Mouse (Mus musculus): ENCODE measurements around the gene Piezo1. TPM values are rescaled to one million over a fixed set of nuclear protein-coding genes. Genes with fewer than 3 reads are reported as not detected.

Gene Piezo1
- polyA plus RNA-seq, 1 experiment from 2014 or later, result 26.6 TPM

DNA sequence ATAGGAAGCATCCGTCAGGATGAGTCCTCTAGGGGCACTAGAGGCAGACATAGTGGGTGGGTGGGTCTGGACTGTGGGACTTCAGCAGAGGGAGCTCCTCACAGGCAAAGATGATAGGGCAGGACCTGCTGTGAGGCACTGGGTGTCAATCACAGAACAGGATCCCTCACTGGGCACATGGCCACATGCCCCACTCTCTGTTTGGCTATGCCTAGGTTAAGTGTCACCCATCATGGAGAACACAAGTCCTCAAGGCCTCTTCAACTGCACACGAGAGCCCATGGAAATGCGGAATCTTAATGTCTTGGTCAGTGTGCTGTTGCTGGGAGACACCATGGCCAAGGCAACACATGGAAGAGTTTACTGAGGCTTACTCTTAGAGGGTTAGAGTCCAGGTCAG, 23.2 kb downstream of the Piezo1 start:
- Histone ChIP-seq H3K27me3 (ENCODE audit: insufficient read depth, low read length) (no peaks in the 10 kb centered on the region), H3K36me3 (ENCODE audit: insufficient read depth) (0 out of 2 replicates have a peak, but pooled peaks cover 4% of the 10 kb centered on the region), H3K9me3 (ENCODE audit: low read depth, low read length) (no peaks in the 10 kb centered on the region), H3K4me2 (no peak overlapping the region), H3K4me3 (ENCODE audit: low read depth, low read length) (no peak overlapping the region), H3K27ac (ENCODE audit: low read depth) (no peak overlapping the region), H3K9ac (no peak overlapping the region), H3K4me1 (ENCODE audit: insufficient read depth) (peaks cover 40% of the 10 kb centered on the region)
- 88% methylated on average over 3 of the region's 3 CpGs for WGBS
- ATAC-seq (ENCODE audit: insufficient read depth) (no peak), DNase-seq (no peak)
- 0 out of 2 replicates have a peak, but pooled peaks have one; percentile 6 for TF ChIP-seq CTCF (IDR thresholded peaks at IDR 0.05; ENCODE audit: low read depth)

DNA sequence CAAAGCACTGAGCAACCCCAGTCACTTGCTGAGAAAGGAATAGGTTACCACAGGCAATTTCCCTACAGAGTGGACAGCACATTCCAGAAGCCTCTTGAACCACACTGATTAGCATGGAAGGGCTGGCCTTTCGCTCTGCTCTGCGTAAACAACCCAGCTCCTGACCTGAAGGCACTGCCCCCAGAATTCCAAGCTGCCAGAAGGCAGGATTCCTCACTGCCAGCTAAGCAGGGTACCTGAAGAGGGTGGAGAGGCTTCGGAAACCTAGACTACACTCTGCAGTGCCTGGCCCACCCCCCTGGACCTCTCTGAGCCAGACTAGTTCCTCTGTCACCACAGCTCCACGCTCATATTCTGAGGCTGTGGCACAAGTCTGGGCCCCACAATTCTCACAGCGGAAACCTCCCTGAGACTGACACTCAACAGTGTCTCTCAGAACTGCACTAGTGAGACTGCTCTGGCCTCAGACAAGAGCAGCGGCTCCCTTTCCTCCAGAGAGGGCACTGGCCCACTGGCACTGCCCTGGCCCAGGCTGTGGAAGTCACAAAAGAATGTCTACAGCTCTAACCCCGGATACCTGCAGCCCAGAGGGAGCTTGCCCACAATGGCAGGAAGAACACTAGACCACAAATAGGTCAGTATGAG, 24.5 kb downstream of the Piezo1 start:
- Histone ChIP-seq H3K9ac (peak overlapping the region; percentile 25; the same call in 1 of the 2 replicates), H3K4me3 (ENCODE audit: low read depth, low read length) (no peak overlapping the region), H3K36me3 (ENCODE audit: insufficient read depth) (0 out of 2 replicates have a peak, but pooled peaks cover 4% of the 10 kb centered on the region), H3K4me2 (0 out of 2 replicates have a peak overlapping the region, but pooled peaks have one; percentile 10), H3K9me3 (ENCODE audit: low read depth, low read length) (no peaks in the 10 kb centered on the region), H3K27ac (ENCODE audit: low read depth) (peak overlapping the region; percentile 72), H3K27me3 (ENCODE audit: insufficient read depth, low read length) (no peaks in the 10 kb centered on the region), H3K4me1 (ENCODE audit: insufficient read depth) (peaks cover 40% of the 10 kb centered on the region)
- ATAC-seq (ENCODE audit: insufficient read depth), result peak; percentile 55
- DNase-seq, result peak; percentile 55
- 43% methylated on average over 7 of the region's 7 CpGs for WGBS
- no peak for TF ChIP-seq CTCF (IDR thresholded peaks at IDR 0.05; ENCODE audit: low read depth)

DNA sequence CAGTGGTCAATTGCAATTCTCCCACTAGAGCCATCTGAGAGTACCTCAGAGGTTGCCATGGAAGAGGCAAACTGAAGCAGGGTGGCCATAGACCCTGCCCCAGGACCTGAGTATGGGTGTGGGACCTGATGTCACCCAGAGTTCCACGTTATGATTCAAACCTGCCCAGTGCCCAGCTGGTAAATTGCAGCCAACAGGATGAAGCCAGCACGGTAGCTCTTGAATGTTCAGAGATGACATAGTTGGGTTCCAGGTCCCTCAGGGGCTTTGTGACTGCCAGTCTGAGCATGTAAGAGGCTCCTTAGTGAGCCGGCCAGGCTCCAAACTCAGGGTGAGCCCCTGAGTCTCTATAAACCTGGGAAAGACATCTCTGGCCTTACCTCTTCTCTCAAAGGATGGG, 25.0 kb downstream of the Piezo1 start:
- Histone ChIP-seq H3K27ac (ENCODE audit: low read depth) (peak overlapping the region; percentile 72), H3K4me1 (ENCODE audit: insufficient read depth) (peaks cover 40% of the 10 kb centered on the region), H3K4me3 (ENCODE audit: low read depth, low read length) (no peak overlapping the region), H3K9me3 (ENCODE audit: low read depth, low read length) (no peaks in the 10 kb centered on the region), H3K27me3 (ENCODE audit: insufficient read depth, low read length) (no peaks in the 10 kb centered on the region), H3K4me2 (0 out of 2 replicates have a peak overlapping the region, but pooled peaks have one; percentile 10), H3K9ac (0 out of 2 replicates have a peak overlapping the region, but pooled peaks have one; percentile 25), H3K36me3 (ENCODE audit: insufficient read depth) (0 out of 2 replicates have a peak, but pooled peaks cover 4% of the 10 kb centered on the region)
- WGBS, result 49% methylated on average over 3 of the region's 3 CpGs
- no peak for DNase-seq
- no peak for ATAC-seq (ENCODE audit: insufficient read depth)
- TF ChIP-seq CTCF (IDR thresholded peaks at IDR 0.05; ENCODE audit: low read depth), result no peak

DNA sequence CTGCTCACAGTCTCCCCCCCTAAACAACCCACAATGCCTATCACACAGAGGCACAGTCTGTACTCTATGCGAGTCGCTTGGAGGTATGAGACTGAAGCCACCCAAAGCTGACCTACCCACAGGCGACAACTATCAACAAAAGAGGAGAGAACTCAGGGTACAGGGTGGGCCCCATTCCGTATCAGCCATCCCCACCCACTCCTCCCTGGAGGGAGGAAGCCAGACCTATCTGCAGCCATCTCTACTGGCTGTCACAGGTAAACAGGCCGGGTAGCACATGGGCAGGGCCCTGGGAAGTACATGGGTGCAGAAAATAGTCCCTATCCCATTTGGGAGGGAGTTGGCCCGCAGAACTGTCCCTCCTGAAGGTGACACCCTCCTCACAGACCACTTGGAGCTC, 26.1 kb downstream of the Piezo1 start:
- peaks cover 44% of the 10 kb centered on the region for H3K4me1 ChIP-seq (ENCODE audit: insufficient read depth)
- 71% methylated on average over 6 of the region's 6 CpGs for WGBS
- 0 out of 2 replicates have a peak overlapping the region, but pooled peaks have one; percentile 23 for H3K9ac ChIP-seq

DNA sequence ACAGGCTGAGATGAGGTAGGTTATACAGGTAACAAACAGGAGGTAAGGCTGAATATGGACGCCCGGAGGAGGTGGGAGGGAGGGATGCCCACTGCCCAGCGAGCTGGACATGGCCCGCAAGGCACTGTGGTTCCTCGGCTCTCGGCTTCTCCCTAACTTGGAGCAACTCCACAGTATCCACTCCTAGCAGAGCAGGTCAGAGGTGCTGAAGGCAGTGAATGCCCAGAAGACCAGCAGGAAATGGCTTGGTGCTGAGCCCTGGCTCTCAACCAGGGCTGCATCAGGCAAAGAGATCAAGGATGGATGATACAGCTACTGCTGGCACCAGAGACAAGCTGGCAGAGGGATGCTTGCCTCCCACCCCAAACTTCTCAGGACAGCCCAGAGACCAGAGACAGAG, 26.6 kb downstream of the Piezo1 start:
- Histone ChIP-seq H3K27ac (ENCODE audit: low read depth) (peak overlapping the region; percentile 68; the same call in 1 of the 2 replicates), H3K36me3 (ENCODE audit: insufficient read depth) (0 out of 2 replicates have a peak, but pooled peaks cover 4% of the 10 kb centered on the region), H3K4me3 (ENCODE audit: low read depth, low read length) (no peak overlapping the region), H3K4me1 (ENCODE audit: insufficient read depth) (peaks cover 44% of the 10 kb centered on the region), H3K4me2 (peak overlapping the region; percentile 44; the same call in 1 of the 2 replicates), H3K27me3 (ENCODE audit: insufficient read depth, low read length) (no peaks in the 10 kb centered on the region), H3K9ac (no peak overlapping the region), H3K9me3 (ENCODE audit: low read depth, low read length) (no peaks in the 10 kb centered on the region)
- no peak for TF ChIP-seq CTCF (IDR thresholded peaks at IDR 0.05; ENCODE audit: low read depth)
- no peak for ATAC-seq (ENCODE audit: insufficient read depth)
- WGBS, result 71% methylated on average over 6 of the region's 6 CpGs
- DNase-seq, result no peak

More for the DNA sequence above, 26.1 kb downstream of the Piezo1 start:
- 0 out of 2 replicates have a peak, but pooled peaks cover 4% of the 10 kb centered on the region for H3K36me3 ChIP-seq (ENCODE audit: insufficient read depth)
- DNase-seq (no peak), ATAC-seq (ENCODE audit: insufficient read depth) (no peak)
- no peaks in the 10 kb centered on the region for H3K9me3 ChIP-seq (ENCODE audit: low read depth, low read length)
- no peak overlapping the region for H3K4me3 ChIP-seq (ENCODE audit: low read depth, low read length)
- TF ChIP-seq CTCF (IDR thresholded peaks at IDR 0.05; ENCODE audit: low read depth), result no peak
- H3K27me3 ChIP-seq (ENCODE audit: insufficient read depth, low read length), result no peaks in the 10 kb centered on the region
- H3K4me2 ChIP-seq, result no peak overlapping the region
- peak overlapping the region; percentile 68; the same call in 1 of the 2 replicates for H3K27ac ChIP-seq (ENCODE audit: low read depth)

DNA sequence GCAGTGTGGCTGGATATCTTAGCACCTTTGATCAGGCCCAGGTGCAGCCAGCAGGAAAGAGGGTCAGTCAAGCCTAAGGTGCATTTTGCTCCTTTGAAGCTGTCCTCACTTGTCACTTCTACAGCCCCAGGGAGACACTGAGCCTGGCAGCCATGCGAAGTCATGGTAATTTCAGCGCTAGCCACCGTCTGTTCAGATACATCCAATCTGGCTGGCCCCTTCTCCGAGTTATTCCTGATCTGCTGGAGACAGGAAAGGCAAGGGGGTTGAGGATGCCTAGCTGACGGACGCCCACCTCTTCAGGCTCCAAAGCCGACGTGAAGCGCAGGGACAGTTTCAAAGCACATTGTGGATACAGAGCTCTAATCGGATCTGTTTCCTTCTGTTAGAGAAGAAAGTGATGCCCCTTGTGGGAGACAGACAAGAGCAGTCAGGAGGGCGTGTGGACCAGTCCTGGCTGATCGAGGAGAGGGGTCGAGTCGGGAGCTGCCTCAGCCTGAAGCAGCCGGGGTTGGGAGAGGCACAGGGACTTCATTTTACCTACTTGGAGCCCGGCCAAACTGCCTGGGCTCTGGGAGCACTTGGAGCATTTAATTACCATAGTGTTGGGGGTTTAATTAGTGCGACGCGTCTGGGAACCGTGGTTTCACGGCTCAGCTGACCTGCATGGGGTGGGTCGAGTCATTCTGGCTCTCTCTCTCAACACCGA, 27.3 kb downstream of the Piezo1 start:
- DNase-seq (peak; percentile 43), ATAC-seq (ENCODE audit: insufficient read depth) (no peak)
- TF ChIP-seq CTCF (IDR thresholded peaks at IDR 0.05; ENCODE audit: low read depth), result no peak
- peak overlapping the region; percentile 68 for H3K27ac ChIP-seq (ENCODE audit: low read depth)
- no peaks in the 10 kb centered on the region for H3K27me3 ChIP-seq (ENCODE audit: insufficient read depth, low read length)
- H3K4me3 ChIP-seq (ENCODE audit: low read depth, low read length), result no peak overlapping the region
- 0 out of 2 replicates have a peak, but pooled peaks cover 4% of the 10 kb centered on the region for H3K36me3 ChIP-seq (ENCODE audit: insufficient read depth)
- no peaks in the 10 kb centered on the region for H3K9me3 ChIP-seq (ENCODE audit: low read depth, low read length)
- H3K4me1 ChIP-seq (ENCODE audit: insufficient read depth), result peaks cover 44% of the 10 kb centered on the region
- H3K9ac ChIP-seq, result no peak overlapping the region; the same call in 1 of the 2 replicates
- 24% methylated on average over 23 of the region's 23 CpGs for WGBS
- peak overlapping the region; percentile 44 for H3K4me2 ChIP-seq

All from lung, embryonic 14.5 days (tissue).